Mouse (Mus musculus) heart, embryonic 11.5 days (tissue): Measurements from ENCODE around the gene Amz1. TPM values are rescaled to one million over a fixed set of nuclear protein-coding genes. Genes with fewer than 3 reads are reported as not detected.
A peak's percentile ranks its signal among the peaks of the same experiment; 100 is the strongest.

Experiments
- ATAC-seq: fragments of 200-750 bp; cut with Nextera tagmentation; replicated peaks from 2 replicates; pipeline ENCODE4 v1.8.0; 2017; ENCODE audit warnings: moderate library complexity; ENCODE audit not compliant: insufficient number of reproducible peaks, low FRiP score, low TSS enrichment
- H3K27ac ChIP-seq: fragments of 300-500 bp; sonication (generic); 2 replicates; pipeline ENCODE4 v1.5.1; 2014; ENCODE audit warnings: mild to moderate bottlenecking, low read depth, low read length
- H3K27me3 ChIP-seq: fragments of 300-500 bp; sonication (generic); 2 replicates; pipeline ENCODE4 v1.6.1; 2014; ENCODE audit warnings: mild to moderate bottlenecking, low read length, mixed read lengths; ENCODE audit not compliant: control insufficient read depth, insufficient read depth
- H3K36me3 ChIP-seq: fragments of 300-500 bp; sonication (generic); 2 replicates; pipeline ENCODE4 v1.6.1; 2014; ENCODE audit warnings: mild to moderate bottlenecking, low read length, moderate library complexity, mixed read lengths; ENCODE audit not compliant: control insufficient read depth, insufficient read depth
- H3K4me1 ChIP-seq: fragments of 300-500 bp; sonication (generic); 2 replicates; pipeline ENCODE4 v1.6.1; 2014; ENCODE audit warnings: low read length; ENCODE audit not compliant: control insufficient read depth, insufficient read depth
- H3K4me2 ChIP-seq: fragments of 300-500 bp; sonication (generic); 2 replicates; pipeline ENCODE4 v1.6.1; 2014; ENCODE audit warnings: mild to moderate bottlenecking, moderate library complexity
- H3K4me3 ChIP-seq: fragments of 300-500 bp; sonication (generic); 2 replicates; pipeline ENCODE4 v1.5.1; 2014; ENCODE audit warnings: low read depth, low read length
- H3K9ac ChIP-seq: fragments of 300-500 bp; sonication (generic); 2 replicates; pipeline ENCODE4 v1.6.1; 2014; ENCODE audit warnings: mild to moderate bottlenecking, low read depth, low read length, moderate library complexity
- H3K9me3 ChIP-seq: fragments of 300-500 bp; sonication (generic); replicated peaks from 2 replicates; pipeline ENCODE4 v1.6.1; 2016; ENCODE audit warnings: low read length; ENCODE audit not compliant: control insufficient read depth
- WGBS: fragments of 180-500 bp; shearing (Covaris S2); extraction: QIAGEN DNeasy Blood & Tissue Kit; methylation state at CpG from one replicate; pipeline ENCODE4 v1.1.7; 2014; ENCODE audit not compliant: insufficient replicate concordance; 5-methylcytosine and 5-hydroxymethylcytosine counted together
- polyA plus RNA-seq: library from polyadenylated mRNA; unstranded; fragments of >200 nt; fragmentation: Nextera tagmentation; extraction: Ambion mirVana; gene quantifications from 2 replicates; pipeline ENCODE4 v1.2.1, GENCODE M21; 2014

The Amz1 gene
- polyA plus RNA-seq, 1 experiment from 2014 or later, result 0.69 TPM

- H3K27ac ChIP-seq, result no peak overlapping the region
- H3K36me3 ChIP-seq, result no peaks in the 10 kb centered on the region
- 0 out of 2 replicates have a peak, but pooled peaks cover 3% of the 10 kb centered on the region for H3K4me1 ChIP-seq
- WGBS, result 17% methylated on average over 12 of the region's 12 CpGs
- H3K4me2 ChIP-seq, result peak overlapping the region; percentile 57
- peak; percentile 40; the same call in 1 of the 2 replicates for ATAC-seq
- H3K27me3 ChIP-seq, result no peaks in the 10 kb centered on the region
- H3K4me3 ChIP-seq, result peak overlapping the region; percentile 25
- H3K9me3 ChIP-seq, result no peaks in the 10 kb centered on the region
- peak overlapping the region; percentile 64 for H3K9ac ChIP-seq
Measured at GRCm38 (mm10) chr5:140749062-140749875, 25.3 kb downstream of the Amz1 start.

- Histone ChIP-seq H3K27me3 (no peaks in the 10 kb centered on the region), H3K4me2 (no peak overlapping the region), H3K9ac (no peak overlapping the region), H3K27ac (no peak overlapping the region), H3K36me3 (no peaks in the 10 kb centered on the region), H3K4me3 (no peak overlapping the region), H3K9me3 (no peaks in the 10 kb centered on the region), H3K4me1 (0 out of 2 replicates have a peak, but pooled peaks cover 3% of the 10 kb centered on the region)
- WGBS, result 5% methylated on average over 1 of the region's 2 CpGs
- no peak for ATAC-seq
Measured at GRCm38 (mm10) chr5:140750925-140751324, 27.0 kb downstream of the Amz1 start.

DNA sequence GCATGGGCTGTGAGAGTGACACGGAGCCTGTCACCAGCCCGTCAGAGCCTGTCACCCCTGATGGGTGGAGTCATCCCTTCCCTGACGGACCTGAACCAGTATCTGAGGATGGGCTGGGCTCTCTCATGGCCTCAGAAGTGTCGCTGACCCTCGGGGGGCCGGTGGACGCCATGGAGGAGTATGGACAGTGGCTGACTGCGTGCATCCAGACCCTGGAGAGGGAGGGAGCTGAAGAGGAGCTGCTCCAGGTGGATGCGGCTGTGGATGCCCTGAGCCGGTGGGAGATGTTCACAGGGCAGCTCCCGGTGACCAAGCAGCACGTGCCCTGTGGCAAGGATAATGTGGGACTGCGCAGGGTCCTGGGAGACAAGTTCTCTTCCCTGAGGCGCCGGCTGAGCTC lies 28.1 kb downstream of the Amz1 start:
- H3K27me3 ChIP-seq, result no peaks in the 10 kb centered on the region
- H3K4me2 ChIP-seq, result no peak overlapping the region
- H3K36me3 ChIP-seq, result no peaks in the 10 kb centered on the region
- H3K4me3 ChIP-seq, result no peak overlapping the region
- no peak overlapping the region for H3K9ac ChIP-seq
- no peaks in the 10 kb centered on the region for H3K9me3 ChIP-seq
- H3K27ac ChIP-seq, result no peak overlapping the region
- peaks cover 7% of the 10 kb centered on the region for H3K4me1 ChIP-seq
- ATAC-seq, result no peak
- WGBS, result 87% methylated on average over 15 of the region's 15 CpGs

DNA sequence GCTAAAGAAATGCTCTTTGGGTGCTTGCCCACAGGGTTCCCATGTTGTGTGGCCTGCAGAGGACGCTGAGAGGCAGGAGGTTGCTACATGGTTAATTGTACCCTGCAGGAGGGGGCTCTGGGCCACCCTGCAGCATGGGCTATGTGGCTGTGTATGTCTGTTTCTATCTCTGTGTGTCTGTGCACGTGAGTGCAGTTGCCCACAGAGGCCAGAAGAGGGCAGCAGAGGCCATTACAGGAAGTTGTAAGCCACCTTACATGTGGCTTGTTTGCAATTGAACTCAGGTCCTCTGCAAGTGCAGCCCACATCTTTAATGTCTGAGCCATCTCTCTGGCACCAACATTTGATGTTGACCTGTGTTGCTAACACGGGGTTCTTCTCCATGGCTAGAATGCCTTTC lies 28.7 kb downstream of the Amz1 start:
- Histone ChIP-seq H3K27me3 (no peaks in the 10 kb centered on the region), H3K27ac (no peak overlapping the region), H3K9me3 (no peaks in the 10 kb centered on the region), H3K4me3 (no peak overlapping the region), H3K4me2 (no peak overlapping the region), H3K9ac (no peak overlapping the region), H3K4me1 (peaks cover 7% of the 10 kb centered on the region), H3K36me3 (no peaks in the 10 kb centered on the region)
- no peak for ATAC-seq
- WGBS, result 95% methylated on average over 3 of the region's 3 CpGs

- no peak for ATAC-seq
- Histone ChIP-seq H3K9me3 (no peaks in the 10 kb centered on the region), H3K4me2 (no peak overlapping the region), H3K4me3 (no peak overlapping the region), H3K4me1 (peaks cover 7% of the 10 kb centered on the region), H3K27ac (no peak overlapping the region), H3K36me3 (no peaks in the 10 kb centered on the region), H3K27me3 (no peaks in the 10 kb centered on the region), H3K9ac (no peak overlapping the region)
- 69% methylated on average over 5 of the region's 5 CpGs for WGBS
Measured at GRCm38 (mm10) chr5:140753223-140753622, 29.3 kb downstream of the Amz1 start.

- Histone ChIP-seq H3K9me3 (no peaks in the 10 kb centered on the region), H3K36me3 (peaks cover 27% of the 10 kb centered on the region), H3K4me1 (peaks cover 4% of the 10 kb centered on the region), H3K27ac (no peak overlapping the region), H3K27me3 (no peaks in the 10 kb centered on the region), H3K4me2 (no peak overlapping the region), H3K9ac (no peak overlapping the region), H3K4me3 (no peak overlapping the region)
- 85% methylated on average over 8 of the region's 8 CpGs for WGBS
- no peak for ATAC-seq
Measured at GRCm38 (mm10) chr5:140758864-140759263, 34.9 kb downstream of the Amz1 start.

GRCm38 (mm10) chr5:140762540-140762939 lies 38.6 kb downstream of the Amz1 start:
- ATAC-seq, result no peak
- Histone ChIP-seq H3K9me3 (no peaks in the 10 kb centered on the region), H3K4me1 (peaks cover 12% of the 10 kb centered on the region), H3K4me2 (no peak overlapping the region), H3K27ac (no peak overlapping the region), H3K36me3 (peaks cover 27% of the 10 kb centered on the region), H3K9ac (no peak overlapping the region), H3K27me3 (no peaks in the 10 kb centered on the region), H3K4me3 (no peak overlapping the region)
- WGBS, result 81% methylated on average over 4 of the region's 4 CpGs

- ATAC-seq, result no peak
- no peak overlapping the region for H3K4me2 ChIP-seq
- peaks cover 10% of the 10 kb centered on the region for H3K36me3 ChIP-seq
- H3K4me1 ChIP-seq, result peaks cover 30% of the 10 kb centered on the region
- no peak overlapping the region for H3K4me3 ChIP-seq
- WGBS, result 52% methylated on average over 6 of the region's 6 CpGs
- H3K27ac ChIP-seq, result peak overlapping the region; percentile 54
- H3K9me3 ChIP-seq, result no peaks in the 10 kb centered on the region
- no peak overlapping the region for H3K9ac ChIP-seq
- no peaks in the 10 kb centered on the region for H3K27me3 ChIP-seq
Measured at GRCm38 (mm10) chr5:140764921-140765613, 41.1 kb downstream of the Amz1 start.
